Mouse (Mus musculus) large intestine, adult 2 months (tissue): Measurements from ENCODE around the gene Cracr2b. TPM values are rescaled to one million over a fixed set of nuclear protein-coding genes. Genes with fewer than 3 reads are reported as not detected.

Source experiments
- DNase-seq: peaks from one replicate; pipeline ENCODE4 v3.0.0-alpha.2; 2012; ENCODE audit warnings: low read depth, low spot score
- WGBS: fragments of 180-500 bp; shearing (Covaris S2); methylation state at CpG from one replicate; pipeline ENCODE4 v1.1.7; 2018; 5-methylcytosine and 5-hydroxymethylcytosine counted together
- polyA plus RNA-seq: library from polyadenylated mRNA; depleted of rRNA; stranded (reverse); fragments of >200 nt; gene quantifications from 2 replicates; pipeline ENCODE4 v1.2.3, GENCODE M21; 2012

Cracr2b gene
- polyA plus RNA-seq, 1 experiment: 41.4 TPM

DNA sequence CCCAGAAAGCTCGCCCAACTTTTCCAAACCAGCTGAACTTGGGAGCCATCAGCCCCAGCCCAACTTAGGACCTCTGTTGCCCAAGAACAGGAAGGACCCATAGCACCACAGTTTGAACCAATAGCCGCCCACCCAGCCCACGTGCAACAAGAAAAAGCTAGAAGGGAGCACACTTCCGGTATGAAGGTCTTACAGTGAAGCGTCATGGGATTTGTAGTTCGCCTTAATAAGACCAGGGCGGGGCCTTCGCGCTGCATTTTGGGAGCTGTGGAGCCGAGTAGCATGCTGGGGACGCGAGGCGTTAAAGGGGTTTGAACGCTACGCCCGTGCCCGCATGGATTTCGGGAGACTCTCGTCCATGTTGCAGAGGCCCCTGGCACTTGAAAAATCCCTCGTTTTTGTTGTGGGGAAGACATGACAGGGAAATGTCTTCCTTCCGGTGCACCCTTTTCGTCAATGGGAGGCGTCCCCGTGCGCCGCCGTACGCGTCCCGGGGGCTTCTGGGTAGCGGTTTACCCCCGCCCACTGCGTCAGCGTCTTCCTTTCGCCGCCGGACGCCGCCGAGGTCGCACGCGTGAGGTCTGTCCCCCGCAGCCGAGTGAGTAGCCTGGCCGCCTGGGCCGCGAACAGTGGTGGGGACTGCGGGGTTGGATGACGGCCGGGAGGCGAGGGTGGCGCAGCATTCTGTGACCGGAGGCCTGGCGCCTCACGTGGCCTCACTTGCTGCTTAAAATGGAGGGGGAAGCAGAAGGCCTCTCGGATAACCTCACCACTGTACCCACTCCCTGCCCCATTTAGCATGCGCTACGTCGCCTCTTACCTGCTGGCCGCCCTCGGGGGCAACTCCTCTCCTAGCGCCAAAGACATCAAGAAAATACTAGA is 13.5 kb upstream of the Cracr2b start, which contains the start of gene Rplp2:
Gene Rplp2 (plus strand): TSS at position 261 of the 882 bp plus-strand sequence.
- WGBS: under 1% methylated on average over 63 of the region's 63 CpGs

DNA sequence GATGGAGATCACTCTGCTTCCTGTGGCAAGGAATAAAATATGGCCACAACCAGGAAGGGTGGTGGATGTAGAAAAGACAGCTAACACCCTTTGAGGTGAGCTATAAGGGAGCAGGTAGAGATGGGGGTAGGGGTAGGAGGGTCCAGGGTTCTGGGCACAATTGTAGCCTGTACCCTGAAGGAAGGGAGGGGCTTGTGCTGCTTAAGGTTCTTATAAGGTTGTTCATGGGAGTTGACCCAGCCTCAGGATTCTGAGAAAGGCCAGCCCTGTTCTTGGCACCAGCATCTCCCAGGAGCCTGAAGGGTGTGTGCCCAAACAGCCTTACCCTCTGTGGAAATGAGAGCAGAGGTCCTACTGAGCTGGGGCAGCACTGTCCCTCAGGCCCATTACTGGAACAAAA is 9.0 kb upstream of the Cracr2b start:
- no peak for DNase-seq

More for the DNA sequence above, 13.5 kb upstream of the Cracr2b start, which contains the start of gene Rplp2:
- no peak for DNase-seq

DNA sequence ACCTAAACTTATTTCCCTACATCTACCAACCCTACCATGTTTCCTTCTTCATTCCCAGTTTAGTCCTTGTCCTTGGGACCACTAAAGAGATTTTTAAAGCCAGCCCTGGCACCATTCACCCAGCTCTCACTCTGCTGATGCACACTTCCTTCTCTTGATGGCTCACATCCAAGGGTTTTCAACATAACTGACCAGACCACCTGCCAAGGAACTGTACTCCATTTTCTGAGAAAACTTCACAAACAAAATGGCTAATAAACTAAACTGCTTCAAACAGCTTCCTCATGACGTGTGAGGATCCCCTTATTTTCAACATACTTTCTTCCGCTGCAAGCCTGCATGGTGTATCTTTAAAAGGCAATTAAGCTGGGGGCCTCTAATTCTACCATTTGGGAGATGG is 7.3 kb upstream of the Cracr2b start:
- DNase-seq: no peak
- 37% methylated on average over 2 of the region's 2 CpGs for WGBS

DNA sequence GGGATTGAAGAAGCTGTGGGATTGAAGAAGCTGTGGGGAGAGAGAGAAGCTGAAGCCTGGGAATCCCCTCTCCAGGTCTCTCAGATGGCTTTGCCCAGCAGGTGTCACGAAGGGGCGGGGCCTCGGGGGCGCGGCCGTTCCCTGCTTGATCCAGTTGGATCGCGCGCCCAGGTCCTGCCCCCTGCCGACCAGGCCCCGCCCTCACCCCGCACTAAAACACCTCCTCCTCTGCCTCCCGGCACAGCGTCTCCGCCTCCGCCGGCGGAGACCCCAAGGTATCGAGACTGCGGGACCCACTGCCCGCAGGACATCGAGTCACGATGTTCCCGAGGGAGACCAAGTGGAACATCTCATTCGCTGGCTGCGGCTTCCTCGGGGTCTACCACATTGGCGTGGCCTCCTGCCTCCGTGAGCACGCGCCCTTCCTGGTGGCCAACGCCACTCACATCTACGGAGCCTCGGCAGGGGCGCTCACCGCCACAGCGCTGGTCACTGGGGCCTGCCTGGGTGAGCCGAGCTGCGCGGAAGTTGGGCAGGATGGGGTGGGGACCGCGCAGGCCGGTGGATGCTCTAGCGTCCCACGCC is 5.8 kb upstream of the Cracr2b start, which contains the start of gene Pnpla2:
Gene Pnpla2 (plus strand): TSS at position 232 of the 585 bp plus-strand sequence.
- no peak for DNase-seq
- WGBS: under 1% methylated on average over 43 of the region's 45 CpGs

DNA sequence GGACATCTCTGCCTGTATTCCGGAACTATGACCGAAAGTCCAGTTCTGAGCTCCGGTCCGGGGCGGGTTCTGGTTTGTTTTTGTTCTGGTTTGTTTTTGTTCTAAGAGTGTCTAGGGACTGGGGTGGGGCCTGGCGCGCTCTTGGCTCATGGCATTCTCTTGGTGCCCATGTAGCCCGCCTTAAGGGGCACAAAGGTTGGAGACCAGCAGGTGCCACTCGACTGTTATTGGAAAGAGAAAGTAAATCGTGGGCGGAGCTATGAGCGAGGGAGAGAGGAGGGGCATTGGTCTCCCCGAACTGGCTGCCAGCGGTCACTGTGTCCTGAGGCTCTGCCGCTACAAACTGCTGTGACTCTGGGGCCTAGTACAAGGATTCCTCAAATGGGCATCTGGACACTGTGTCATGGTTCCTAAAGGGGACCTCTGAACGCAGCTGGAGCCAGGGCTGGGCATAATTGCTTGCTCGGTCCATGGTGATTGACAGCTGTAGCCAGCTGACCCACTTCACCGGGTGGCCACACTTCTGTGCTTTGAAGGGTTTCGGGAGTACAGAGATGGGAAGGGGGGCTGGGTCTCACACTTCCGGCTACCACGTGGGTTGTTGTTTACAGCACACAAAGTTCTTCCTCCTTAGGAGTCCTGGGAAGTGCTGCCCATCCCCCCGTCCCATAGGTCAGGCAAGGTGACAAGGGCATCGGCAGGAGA is 5.1 kb upstream of the Cracr2b start:
- DNase-seq: no peak
- WGBS: under 1% methylated on average over 23 of the region's 23 CpGs

DNA sequence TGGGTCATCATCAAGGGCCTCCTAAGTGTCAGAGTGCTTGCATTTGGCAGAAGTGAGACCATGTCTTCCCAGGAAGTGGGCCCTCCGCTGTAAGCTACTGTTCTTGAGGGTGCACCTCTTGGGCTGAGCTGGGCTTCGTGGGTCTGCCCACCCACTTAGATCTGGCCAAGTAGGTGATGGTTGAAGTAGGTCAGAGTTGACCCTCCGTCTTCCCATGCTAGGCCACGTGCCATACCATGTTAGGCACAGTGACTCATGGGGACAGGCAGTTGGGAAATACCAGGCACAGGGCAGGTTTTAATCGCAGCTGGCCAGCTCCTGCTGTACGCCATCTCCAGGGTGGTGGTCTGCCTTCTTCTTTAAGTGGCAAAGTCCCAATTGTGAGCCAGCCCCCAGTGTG is 4.2 kb upstream of the Cracr2b start:
- 47% methylated on average over 6 of the region's 6 CpGs for WGBS
- no peak for DNase-seq

DNA sequence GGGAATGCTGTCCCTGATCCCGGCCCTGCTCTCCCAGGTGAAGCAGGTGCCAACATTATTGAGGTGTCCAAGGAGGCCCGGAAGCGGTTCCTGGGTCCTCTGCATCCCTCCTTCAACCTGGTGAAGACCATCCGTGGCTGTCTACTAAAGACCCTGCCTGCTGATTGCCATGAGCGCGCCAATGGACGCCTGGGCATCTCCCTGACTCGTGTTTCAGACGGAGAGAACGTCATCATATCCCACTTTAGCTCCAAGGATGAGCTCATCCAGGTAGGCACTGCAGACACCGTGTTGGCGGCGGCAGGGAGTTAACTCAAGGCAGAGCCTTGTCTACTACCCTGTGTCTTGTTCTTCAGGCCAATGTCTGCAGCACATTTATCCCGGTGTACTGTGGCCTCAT is 3.7 kb upstream of the Cracr2b start:
- no peak for DNase-seq
- 85% methylated on average over 14 of the region's 14 CpGs for WGBS

DNA sequence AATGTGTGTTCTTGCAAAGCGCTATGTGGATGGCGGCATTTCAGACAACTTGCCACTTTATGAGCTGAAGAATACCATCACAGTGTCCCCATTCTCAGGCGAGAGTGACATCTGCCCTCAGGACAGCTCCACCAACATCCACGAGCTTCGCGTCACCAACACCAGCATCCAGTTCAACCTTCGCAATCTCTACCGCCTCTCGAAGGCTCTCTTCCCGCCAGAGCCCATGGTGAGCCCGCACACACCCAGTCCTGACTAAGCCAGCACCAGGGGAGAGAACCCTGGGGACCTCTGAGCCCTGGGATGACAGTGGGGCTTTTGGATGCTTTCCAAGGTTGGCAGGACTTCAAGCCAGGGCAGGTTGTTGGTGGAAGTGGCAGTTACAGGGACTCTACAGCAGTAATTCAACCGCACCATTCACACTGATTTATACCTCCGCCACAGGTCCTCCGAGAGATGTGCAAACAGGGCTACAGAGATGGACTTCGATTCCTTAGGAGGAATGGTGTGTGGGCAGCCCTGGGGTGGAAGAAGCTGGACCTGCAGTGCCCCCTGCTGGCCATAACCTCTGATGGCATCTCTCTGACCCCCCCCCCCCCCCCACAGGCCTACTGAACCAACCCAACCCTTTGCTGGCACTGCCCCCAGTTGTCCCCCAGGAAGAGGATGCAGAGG is 2.8 kb upstream of the Cracr2b start:
- WGBS: 52% methylated on average over 15 of the region's 15 CpGs
- no peak for DNase-seq

DNA sequence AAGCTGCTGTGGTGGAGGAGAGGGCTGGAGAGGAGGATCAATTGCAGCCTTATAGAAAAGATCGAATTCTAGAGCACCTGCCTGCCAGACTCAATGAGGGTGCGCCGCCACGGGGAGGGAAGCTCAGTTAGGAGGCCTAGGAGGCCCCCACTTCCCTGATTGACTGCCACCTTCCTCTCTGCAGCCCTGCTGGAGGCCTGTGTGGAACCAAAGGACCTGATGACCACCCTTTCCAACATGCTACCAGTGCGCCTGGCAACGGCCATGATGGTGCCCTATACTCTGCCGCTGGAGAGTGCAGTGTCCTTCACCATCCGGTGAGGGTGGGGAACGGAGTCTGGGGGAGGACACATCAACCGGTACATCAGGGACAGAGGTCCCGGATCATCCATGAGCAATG is 2.2 kb upstream of the Cracr2b start:
- WGBS: 91% methylated on average over 11 of the region's 11 CpGs
- no peak for DNase-seq

DNA sequence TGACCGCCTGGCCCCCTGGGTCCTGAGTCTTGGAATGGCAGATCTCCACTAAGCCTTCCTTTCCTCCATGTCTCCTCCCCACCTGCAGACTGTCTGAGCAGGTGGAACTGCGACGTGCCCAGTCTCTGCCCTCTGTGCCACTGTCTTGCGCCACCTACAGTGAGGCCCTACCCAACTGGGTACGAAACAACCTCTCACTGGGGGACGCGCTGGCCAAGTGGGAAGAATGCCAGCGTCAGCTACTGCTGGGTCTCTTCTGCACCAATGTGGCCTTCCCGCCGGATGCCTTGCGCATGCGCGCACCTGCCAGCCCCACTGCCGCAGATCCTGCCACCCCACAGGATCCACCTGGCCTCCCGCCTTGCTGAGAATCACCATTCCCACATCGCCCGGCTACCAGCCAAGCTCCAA is 1.6 kb upstream of the Cracr2b start:
- no peak for DNase-seq
- WGBS: 91% methylated on average over 17 of the region's 17 CpGs

DNA sequence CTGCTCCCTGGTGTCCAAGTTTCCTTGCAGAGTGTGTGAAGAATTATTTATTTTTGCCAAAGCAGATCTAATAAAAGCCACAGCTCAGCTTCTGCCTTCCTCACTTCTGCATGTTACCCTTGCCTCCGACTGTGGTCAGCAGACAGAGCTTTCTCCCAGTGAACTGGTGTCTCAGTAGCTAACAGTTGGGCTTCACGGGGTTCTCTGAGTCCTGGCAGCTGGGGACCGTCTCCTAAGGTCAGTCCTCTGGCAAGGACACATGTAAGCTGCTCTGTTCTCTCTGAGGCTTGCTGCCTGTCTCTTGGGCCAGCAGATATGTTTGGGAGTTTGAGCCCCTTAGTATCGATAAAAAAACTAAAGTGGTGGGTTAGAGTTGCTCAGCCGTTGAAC is 898 bp upstream of the Cracr2b start:
- no peak for DNase-seq
- 28% methylated on average over 5 of the region's 5 CpGs for WGBS

DNA sequence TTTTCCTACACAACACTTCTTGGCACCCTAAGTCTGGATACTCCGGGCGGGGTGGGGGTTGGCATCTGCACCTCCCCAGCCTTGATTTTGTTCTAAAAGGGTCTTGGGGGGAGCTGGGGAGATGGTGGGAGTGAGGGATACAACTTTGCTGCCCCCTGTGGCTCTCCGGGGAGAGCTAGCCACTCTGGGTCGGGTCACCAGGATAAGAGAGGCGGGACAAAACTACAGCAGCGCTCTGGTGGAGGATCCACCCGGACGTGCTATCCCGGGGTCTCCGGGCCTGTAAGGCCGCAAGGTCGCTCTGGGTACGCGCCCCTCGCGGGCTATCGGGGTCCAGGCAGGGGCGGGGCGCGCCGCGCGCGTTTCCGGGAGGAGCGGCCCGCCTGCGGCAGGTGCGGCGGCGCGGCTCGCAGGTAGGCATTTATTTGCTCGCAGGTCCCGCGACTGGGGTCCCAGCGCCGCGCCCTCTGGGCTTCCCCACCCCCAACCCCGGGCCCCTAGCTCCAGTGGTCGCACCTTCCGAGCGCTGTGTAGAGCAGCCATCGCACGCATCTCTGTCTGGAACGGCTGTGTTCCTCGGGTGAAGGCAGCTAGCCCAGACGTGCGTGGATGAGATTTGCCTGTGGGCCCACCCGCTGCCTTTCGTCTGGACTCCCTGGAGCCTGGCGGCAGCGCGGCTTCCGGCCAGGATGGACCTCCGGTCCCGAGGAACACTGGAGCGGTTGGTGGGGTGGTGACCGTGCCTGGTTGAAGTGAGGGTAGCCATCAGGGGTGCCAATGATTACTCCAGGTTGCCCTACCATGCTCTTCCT is 833 bp downstream of the Cracr2b start:
- DNase-seq: no peak
- WGBS: under 1% methylated on average over 59 of the region's 59 CpGs

DNA sequence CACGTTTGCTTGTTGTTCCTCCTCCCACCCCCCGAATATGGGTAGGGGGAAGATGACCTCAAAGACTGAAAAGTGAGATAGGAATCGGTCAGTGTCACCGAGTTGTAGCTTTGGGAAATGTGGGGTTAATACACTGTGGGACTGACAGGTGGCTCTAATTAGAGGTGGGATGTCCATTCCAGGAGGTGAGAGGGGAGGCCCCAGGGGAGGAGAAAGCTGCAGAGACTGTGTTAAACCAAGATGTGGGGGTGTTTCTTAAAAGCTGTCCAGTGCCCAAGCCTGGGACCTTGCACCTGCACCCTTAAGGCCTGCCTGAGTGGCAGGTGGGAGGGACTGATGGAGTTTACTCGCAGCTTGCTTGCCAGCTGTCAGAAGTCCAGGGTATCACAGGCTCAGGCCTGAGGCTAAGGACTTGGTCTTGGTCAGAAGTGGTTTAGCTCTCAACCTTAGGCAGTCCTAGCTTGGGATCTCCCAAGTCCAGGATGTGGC is 1.5 kb downstream of the Cracr2b start:
- DNase-seq: no peak
- 9% methylated on average over 5 of the region's 5 CpGs for WGBS

DNA sequence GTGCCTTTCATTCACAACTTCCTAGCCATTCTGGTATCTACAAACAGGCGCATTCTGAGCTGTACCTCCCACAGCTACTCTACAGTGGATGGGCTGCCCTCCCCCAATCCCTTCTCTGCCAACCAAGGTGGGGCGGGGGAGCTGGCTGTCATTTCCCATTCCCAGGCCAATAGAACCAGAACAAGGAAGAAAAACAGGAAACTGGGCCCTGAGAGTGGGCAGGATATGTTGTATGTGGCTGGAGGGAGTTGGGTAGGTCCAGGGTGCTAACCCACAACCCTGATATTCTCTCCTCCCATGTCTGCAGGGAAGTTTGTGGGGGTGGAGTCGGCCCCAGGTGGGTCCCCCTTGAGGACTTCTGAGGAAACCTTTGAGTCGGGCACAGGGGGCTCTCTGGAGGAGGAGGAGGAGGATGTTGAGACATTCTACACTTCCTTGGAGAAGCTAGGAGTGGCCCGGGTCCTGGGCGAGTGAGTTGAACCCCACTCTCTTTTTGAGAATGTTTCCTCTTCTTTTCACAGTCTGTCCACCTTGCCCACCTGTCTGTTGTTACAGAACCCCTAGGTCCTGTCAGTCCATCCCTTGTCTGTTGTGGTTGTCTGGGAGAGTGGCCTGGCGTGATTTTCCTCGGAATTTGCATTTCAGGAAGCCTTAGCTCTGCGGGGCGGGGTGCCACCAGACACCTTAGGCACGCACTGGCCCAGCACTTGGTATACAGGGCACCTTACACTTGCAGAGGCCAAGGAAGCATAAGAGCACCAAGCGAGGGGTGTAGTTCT is 3.1 kb downstream of the Cracr2b start:
- DNase-seq: no peak
- 56% methylated on average over 12 of the region's 12 CpGs for WGBS

DNA sequence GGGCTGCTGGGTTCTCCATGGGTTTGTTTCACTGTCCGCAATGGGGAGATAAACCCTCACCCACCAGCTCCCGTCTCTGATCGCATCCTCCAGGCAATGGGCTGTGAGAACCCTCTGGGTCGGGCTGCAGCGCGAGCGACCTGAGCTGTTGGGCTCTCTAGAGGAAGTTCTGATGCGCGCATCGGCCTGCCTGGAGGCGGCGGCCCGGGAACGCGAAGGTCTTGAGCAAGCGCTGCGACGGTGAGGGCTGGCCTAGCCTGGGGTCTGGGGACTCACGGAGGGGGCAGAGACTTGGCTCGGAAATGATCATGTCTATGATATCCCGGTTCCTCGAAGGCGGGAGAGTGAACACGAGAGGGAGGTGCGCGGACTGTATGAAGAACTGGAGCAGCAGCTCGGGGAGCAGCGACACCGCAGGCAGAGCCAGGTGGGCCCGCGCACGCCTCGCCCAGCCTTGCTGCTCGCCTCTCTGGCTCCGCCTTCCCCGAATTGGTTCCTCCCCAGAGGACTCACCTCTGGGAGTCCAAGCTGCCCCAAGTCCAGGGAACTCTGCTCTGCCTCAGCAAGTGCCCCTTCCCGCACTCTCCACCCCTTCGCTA is 3.8 kb downstream of the Cracr2b start:
- whole genome bisulfite sequencing: 50% methylated on average over 38 of the region's 38 CpGs
- no peak for DNase-seq

DNA sequence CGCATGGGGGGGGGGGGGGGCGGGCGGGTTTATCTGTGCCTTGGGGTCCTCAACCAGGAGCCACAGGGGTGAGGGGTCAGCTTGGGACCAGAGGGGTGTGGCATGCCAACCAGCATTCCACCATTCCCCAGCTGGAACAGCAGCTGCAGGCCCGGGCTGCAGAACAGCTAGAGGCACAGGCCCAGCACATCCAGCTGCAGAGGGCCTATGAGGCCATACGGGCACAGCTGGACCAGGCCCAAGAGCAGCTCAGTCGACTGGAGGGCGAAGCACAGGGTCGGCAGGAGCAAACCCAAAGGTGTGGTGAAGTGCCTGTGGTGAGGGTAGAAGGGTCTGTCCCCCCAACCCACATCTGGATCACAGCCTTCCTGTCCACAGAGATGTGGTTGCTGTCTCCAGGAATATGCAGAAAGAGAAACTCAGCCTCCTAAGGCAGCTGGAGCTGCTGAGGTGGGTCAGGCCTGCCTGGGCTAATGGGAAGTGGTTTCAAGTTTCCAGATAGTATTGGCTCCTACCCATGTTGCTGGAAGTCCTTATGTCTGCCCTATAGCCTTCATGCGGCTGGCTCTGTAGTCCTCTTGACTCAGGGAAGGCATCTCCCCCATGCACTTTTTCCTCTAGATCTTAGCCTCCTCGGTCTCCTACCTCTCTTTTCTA is 4.6 kb downstream of the Cracr2b start:
- WGBS: 58% methylated on average over 10 of the region's 10 CpGs
- no peak for DNase-seq

DNA sequence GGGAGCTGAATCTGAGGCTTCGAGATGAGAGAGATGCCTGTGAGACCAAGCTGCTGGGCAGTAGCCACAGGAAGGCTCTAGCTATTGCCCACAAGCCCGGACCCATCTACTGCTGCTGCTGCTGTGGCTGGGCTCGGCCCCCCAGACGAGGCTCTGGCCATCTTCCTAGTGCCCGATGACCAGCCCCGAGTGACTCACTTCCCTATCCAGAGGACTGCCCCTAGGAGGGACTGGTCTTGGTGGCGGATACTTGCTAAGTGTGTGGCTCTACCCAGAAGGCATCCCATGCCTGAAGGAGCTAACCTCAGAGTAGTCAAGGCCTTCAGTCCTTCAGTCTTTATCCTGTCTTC is 5.1 kb downstream of the Cracr2b start:
- 82% methylated on average over 7 of the region's 7 CpGs for WGBS
- no peak for DNase-seq
